Mouse (Mus musculus): ENCODE results near the gene Tenm2. TPM values are rescaled to one million over a fixed set of nuclear protein-coding genes. Genes with fewer than 3 reads are reported as not detected.

Gene Tenm2
- polyA plus RNA-seq, 1 experiment from 2014 or later: 5.5 TPM

DNA sequence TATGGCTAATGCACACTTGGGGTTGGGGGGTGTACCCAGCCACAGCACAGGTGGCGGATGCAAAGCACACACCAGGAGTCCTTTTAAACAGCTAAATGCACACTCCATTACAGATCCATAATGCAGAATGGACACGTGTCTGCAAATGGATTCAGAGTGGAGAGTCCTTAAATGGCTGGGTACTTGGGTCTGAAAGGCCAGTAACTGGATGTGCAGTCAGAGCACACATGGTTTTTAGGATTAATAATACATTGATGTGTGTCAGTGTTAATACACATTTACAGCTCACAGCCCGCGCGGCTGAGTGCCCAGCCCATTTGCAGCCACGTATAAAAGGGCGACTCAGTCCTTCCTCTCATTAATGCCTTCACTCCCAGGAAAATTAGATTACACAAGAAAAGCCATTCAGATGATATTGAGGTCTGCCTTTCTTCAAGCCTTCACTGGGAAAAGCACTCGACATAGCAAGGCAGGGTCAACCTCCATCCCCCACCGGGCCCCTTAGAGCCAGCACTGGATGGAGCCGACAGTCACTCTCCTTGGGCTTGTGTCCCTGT lies 1073.9 kb downstream of the Tenm2 start:
- no peak overlapping the region for H3K4me3 ChIP-seq (replicated peaks)
- H3K27ac ChIP-seq (replicated peaks): no peak overlapping the region
- no peaks in the 10 kb centered on the region for H3K9me3 ChIP-seq (replicated peaks)
- H3K4me2 ChIP-seq (replicated peaks): no peak overlapping the region
- no peaks in the 10 kb centered on the region for H3K36me3 ChIP-seq
- H3K27me3 ChIP-seq: no peaks in the 10 kb centered on the region
- no peak for ATAC-seq (ENCODE audit: insufficient number of reproducible peaks, low FRiP score, low TSS enrichment, low read depth)
- no peaks in the 10 kb centered on the region for H3K4me1 ChIP-seq
- no peak overlapping the region for H3K9ac ChIP-seq
- WGBS: 82% methylated on average over 10 of the region's 10 CpGs

DNA sequence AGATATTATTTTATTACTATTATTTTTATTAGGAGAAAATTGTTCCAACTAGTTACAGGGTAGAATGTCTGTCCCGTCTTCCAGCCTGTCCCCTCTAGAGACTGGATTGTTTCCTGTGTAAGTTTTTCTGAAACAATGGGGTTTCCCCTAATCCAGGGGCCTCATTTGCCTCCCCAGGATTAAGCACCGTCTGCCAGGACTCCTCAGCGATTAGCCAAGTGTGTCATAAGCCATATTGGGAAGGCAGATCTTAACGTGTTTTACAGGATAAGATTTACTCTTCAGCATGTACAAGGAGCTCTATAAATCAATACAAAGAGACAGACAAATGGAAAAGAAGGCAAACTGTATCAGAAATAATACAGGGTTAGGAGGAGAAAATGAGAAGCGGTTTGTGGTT lies 1082.3 kb downstream of the Tenm2 start:
- 43% methylated on average over 5 of the region's 5 CpGs for WGBS
- peaks cover 2% of the 10 kb centered on the region; the same call in 1 of the 2 replicates for H3K4me1 ChIP-seq
- no peak overlapping the region for H3K4me2 ChIP-seq (replicated peaks)
- no peak overlapping the region for H3K4me3 ChIP-seq (replicated peaks)
- no peak overlapping the region for H3K9ac ChIP-seq
- ATAC-seq (ENCODE audit: insufficient number of reproducible peaks, low FRiP score, low TSS enrichment, low read depth): no peak
- H3K27ac ChIP-seq (replicated peaks): no peak overlapping the region
- no peaks in the 10 kb centered on the region for H3K9me3 ChIP-seq (replicated peaks)
- H3K27me3 ChIP-seq: no peaks in the 10 kb centered on the region
- no peaks in the 10 kb centered on the region for H3K36me3 ChIP-seq

DNA sequence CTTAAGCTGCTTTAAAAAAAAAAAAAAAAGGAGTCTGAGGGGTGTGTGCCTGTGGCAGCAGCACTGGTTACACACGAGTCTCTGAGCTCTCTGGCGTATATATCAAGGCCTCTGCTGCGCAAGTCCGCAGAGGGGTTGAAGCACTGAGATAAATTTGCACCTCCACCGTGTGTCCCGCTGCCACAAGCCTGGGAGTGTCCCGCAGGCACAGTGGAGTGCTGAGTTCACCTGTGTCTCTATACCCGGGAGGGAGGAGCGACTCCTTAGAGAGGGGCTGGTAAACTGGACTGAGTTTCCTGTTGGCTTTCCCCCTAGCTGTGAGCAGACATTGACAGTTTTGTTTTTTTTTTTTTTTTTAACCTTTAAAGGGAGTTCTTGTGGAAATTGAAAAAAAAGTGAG lies 1082.8 kb downstream of the Tenm2 start:
- WGBS: 15% methylated on average over 9 of the region's 9 CpGs
- H3K27ac ChIP-seq (replicated peaks): no peak overlapping the region
- ATAC-seq (ENCODE audit: insufficient number of reproducible peaks, low FRiP score, low TSS enrichment, low read depth): no peak
- H3K9ac ChIP-seq: no peak overlapping the region
- H3K4me2 ChIP-seq (replicated peaks): peak overlapping the region; percentile 3; the same call in 1 of the 2 replicates
- H3K36me3 ChIP-seq: no peaks in the 10 kb centered on the region
- no peak overlapping the region for H3K4me3 ChIP-seq (replicated peaks)
- H3K9me3 ChIP-seq (replicated peaks): no peaks in the 10 kb centered on the region
- no peaks in the 10 kb centered on the region for H3K27me3 ChIP-seq
- H3K4me1 ChIP-seq: peaks cover 2% of the 10 kb centered on the region; the same call in 1 of the 2 replicates

DNA sequence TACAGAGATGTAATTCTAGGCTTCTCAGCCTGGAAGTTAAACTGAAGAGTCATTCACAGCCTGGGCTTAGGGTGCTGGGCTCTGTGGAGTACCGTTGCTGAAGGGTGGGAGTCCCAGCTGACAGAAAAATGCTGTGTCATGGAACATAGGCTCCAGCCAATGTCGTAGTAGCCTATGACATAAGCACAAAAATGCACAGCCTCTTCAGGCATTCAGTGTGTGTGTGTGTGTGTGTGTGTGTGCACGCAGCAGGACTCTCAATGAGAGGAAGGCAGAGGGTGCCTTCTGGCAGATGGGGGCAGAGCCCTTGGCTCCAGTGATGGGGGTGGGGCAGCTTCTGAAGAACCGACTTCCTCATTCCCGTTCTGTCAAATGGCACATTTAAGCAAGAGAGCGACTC lies 1083.5 kb downstream of the Tenm2 start:
- H3K4me2 ChIP-seq (replicated peaks): no peak overlapping the region
- ATAC-seq (ENCODE audit: insufficient number of reproducible peaks, low FRiP score, low TSS enrichment, low read depth): no peak

DNA sequence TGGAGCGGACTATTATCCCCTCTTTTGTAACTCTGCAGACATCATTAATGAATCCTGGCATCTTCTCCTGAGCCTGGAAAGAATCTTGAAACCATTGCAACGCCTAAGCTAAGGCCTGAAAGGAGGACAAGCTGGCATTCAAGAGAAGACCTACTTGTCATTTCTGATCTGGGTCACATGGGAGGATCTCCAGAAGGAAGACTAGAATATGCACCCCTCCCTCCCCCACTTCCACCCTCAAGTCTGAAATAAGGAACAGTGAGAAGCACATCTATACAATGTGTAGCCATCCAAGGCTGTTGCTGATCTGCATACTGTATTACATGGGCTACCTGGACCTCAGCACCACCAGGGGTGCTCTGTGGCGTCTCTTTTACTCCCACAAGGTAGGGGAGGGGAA lies 1086.7 kb downstream of the Tenm2 start:
- Histone ChIP-seq H3K4me2 (replicated peaks) (no peak overlapping the region), H3K9me3 (replicated peaks) (no peaks in the 10 kb centered on the region), H3K27me3 (no peaks in the 10 kb centered on the region), H3K4me3 (replicated peaks) (no peak overlapping the region), H3K4me1 (peaks cover 2% of the 10 kb centered on the region; the same call in 1 of the 2 replicates), H3K9ac (no peak overlapping the region), H3K36me3 (no peaks in the 10 kb centered on the region), H3K27ac (replicated peaks) (no peak overlapping the region)
- 81% methylated on average over 3 of the region's 3 CpGs for WGBS
- ATAC-seq (ENCODE audit: insufficient number of reproducible peaks, low FRiP score, low TSS enrichment, low read depth): no peak

More for the DNA sequence above, 1083.5 kb downstream of the Tenm2 start:
- Histone ChIP-seq H3K27me3 (no peaks in the 10 kb centered on the region), H3K4me3 (replicated peaks) (no peak overlapping the region), H3K27ac (replicated peaks) (no peak overlapping the region), H3K9ac (no peak overlapping the region), H3K36me3 (no peaks in the 10 kb centered on the region), H3K9me3 (replicated peaks) (no peaks in the 10 kb centered on the region), H3K4me1 (peaks cover 2% of the 10 kb centered on the region; the same call in 1 of the 2 replicates)
- 10% methylated on average over 6 of the region's 6 CpGs for WGBS

DNA sequence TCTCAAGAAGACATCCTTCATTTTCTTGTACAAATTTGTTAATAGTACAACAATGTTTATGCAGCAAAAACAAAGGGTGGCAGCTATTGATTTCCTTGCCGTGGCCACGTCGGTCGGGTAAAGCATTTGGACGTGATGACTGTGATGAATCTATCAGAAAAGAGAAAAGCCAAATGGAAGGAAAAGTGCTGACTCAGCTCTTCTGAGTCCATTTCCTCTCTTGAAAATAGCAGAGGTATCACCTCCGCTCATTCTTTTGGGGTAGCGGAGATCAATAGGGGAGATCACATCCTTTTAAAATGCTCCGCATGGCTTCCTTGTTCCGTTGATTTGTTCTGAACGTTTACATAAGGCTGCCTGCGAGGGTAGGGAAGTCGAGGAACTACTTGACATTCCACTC lies 1090.7 kb downstream of the Tenm2 start:
- no peaks in the 10 kb centered on the region for H3K4me1 ChIP-seq
- no peak for ATAC-seq (ENCODE audit: insufficient number of reproducible peaks, low FRiP score, low TSS enrichment, low read depth)
- no peak overlapping the region for H3K4me3 ChIP-seq (replicated peaks)
- H3K4me2 ChIP-seq (replicated peaks): no peak overlapping the region
- no peak overlapping the region for H3K27ac ChIP-seq (replicated peaks)
- no peaks in the 10 kb centered on the region for H3K36me3 ChIP-seq
- WGBS: 82% methylated on average over 12 of the region's 12 CpGs
- H3K9ac ChIP-seq: no peak overlapping the region
- H3K27me3 ChIP-seq: no peaks in the 10 kb centered on the region
- H3K9me3 ChIP-seq (replicated peaks): no peaks in the 10 kb centered on the region

DNA sequence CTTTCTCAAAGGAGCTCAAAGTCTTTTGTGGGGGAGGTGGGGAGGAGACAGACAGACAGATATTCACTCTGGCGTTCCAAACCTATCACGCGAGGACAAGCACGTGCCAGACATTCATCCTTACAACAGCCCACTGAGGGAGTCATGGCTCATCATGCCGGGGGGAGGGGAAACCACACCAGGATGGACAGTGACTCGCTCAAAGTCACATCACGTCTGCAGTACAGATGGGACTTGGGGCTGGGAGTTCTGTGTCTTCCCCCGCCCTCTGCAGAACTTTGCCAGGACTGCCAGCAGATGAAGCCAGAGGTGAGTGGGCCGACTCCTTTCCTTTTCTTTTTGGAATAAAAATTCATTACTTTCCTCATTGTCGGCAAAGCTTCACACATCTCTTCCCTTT lies 1095.4 kb downstream of the Tenm2 start:
- 84% methylated on average over 10 of the region's 10 CpGs for WGBS
- Histone ChIP-seq H3K27me3 (no peaks in the 10 kb centered on the region), H3K36me3 (no peaks in the 10 kb centered on the region), H3K9ac (no peak overlapping the region), H3K4me1 (no peaks in the 10 kb centered on the region), H3K27ac (replicated peaks) (no peak overlapping the region), H3K4me2 (replicated peaks) (no peak overlapping the region), H3K4me3 (replicated peaks) (no peak overlapping the region), H3K9me3 (replicated peaks) (no peaks in the 10 kb centered on the region)
- no peak for ATAC-seq (ENCODE audit: insufficient number of reproducible peaks, low FRiP score, low TSS enrichment, low read depth)

DNA sequence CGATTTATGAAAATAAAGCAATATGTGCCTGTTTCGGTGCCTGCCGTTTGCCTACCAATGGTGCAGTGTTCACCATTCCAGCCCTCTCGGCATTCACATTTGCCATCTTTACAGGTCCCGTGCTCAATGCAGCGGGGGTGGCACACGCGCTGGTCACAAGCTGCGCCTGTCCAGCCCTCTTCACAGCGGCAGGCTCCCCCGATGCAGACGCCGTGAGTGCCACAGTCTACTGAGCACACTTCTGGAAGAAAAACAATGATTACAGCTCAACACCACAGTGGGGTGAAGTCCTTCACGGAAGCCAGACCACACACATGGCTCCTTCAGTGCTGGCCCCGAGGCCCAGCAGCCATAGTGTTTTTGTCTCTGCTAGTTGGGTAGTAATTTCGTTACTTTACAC lies 1096.2 kb downstream of the Tenm2 start:
- no peak overlapping the region for H3K27ac ChIP-seq (replicated peaks)
- WGBS: 69% methylated on average over 16 of the region's 16 CpGs
- no peak overlapping the region for H3K4me3 ChIP-seq (replicated peaks)
- no peaks in the 10 kb centered on the region for H3K36me3 ChIP-seq
- no peaks in the 10 kb centered on the region for H3K27me3 ChIP-seq
- no peak for ATAC-seq (ENCODE audit: insufficient number of reproducible peaks, low FRiP score, low TSS enrichment, low read depth)
- no peak overlapping the region for H3K4me2 ChIP-seq (replicated peaks)
- H3K9ac ChIP-seq: no peak overlapping the region
- H3K9me3 ChIP-seq (replicated peaks): no peaks in the 10 kb centered on the region
- no peaks in the 10 kb centered on the region for H3K4me1 ChIP-seq

DNA sequence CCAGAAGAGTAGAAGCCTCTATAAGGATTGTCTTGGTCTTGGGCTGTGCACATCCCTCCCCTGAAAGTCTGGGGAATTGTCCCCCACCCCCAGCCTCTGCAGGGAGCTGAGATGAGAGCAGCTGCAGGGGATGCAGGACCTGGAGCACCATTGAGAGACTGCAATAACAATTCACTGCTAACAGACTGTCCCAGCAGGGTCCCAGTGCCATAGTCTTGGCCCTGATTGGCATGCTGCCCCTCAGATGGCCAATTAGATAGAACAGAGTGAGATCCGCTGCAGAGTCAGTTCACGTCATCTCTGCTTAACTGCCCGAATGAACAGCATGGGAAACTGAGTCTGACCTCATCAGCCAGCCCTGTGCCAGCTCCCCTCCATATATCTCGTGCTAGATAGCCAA lies 1097.9 kb downstream of the Tenm2 start:
- H3K9ac ChIP-seq: no peak overlapping the region
- H3K36me3 ChIP-seq: no peaks in the 10 kb centered on the region
- no peak overlapping the region for H3K4me2 ChIP-seq (replicated peaks)
- H3K27me3 ChIP-seq: no peaks in the 10 kb centered on the region
- no peaks in the 10 kb centered on the region for H3K4me1 ChIP-seq
- no peak overlapping the region for H3K4me3 ChIP-seq (replicated peaks)
- WGBS: 81% methylated on average over 4 of the region's 4 CpGs
- no peak for ATAC-seq (ENCODE audit: insufficient number of reproducible peaks, low FRiP score, low TSS enrichment, low read depth)
- H3K9me3 ChIP-seq (replicated peaks): no peaks in the 10 kb centered on the region
- no peak overlapping the region for H3K27ac ChIP-seq (replicated peaks)

DNA sequence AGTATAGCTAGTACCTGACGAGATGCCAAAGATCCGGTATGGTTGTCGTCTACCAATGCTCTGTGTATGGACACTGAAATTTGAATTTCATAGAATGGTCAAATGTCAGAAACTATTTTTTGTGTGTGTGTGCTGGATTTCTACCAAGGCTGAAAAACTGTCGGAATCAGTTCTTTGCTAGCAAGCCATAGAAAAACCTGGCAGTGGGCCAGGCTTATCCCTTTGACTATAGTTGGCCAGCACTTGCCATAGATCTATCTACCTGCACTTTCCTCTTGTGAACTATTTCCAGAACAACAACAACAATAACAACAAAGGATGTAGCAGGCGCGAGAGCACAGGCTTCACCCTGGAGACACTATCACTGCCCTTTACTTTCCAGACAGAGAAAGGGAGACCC lies 1098.5 kb downstream of the Tenm2 start:
- H3K9me3 ChIP-seq (replicated peaks): no peaks in the 10 kb centered on the region
- H3K36me3 ChIP-seq: no peaks in the 10 kb centered on the region
- H3K4me1 ChIP-seq: no peaks in the 10 kb centered on the region
- H3K4me2 ChIP-seq (replicated peaks): no peak overlapping the region
- H3K9ac ChIP-seq: no peak overlapping the region
- 77% methylated on average over 6 of the region's 6 CpGs for WGBS
- ATAC-seq (ENCODE audit: insufficient number of reproducible peaks, low FRiP score, low TSS enrichment, low read depth): no peak
- H3K4me3 ChIP-seq (replicated peaks): no peak overlapping the region
- no peaks in the 10 kb centered on the region for H3K27me3 ChIP-seq
- no peak overlapping the region for H3K27ac ChIP-seq (replicated peaks)

DNA sequence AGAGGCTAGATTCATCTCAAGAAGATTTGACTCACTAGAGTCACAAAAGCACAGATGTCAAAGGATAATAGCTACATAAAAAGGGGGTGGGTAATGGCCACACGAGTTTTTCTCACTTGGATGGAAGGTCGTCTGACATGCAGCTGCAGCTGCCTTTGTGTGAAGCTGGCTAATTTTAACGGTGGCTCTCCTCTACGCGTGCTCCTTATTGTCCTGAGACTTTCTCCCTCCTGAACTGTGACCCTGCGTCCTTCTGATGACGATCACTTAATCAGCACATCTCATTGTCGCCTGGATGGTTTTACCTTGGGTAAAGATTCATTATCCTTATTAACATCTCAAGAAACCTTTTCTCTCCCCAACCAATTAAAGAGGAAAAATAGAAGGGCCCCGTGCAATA lies 1101.1 kb downstream of the Tenm2 start:
- no peaks in the 10 kb centered on the region for H3K9me3 ChIP-seq (replicated peaks)
- 61% methylated on average over 9 of the region's 9 CpGs for WGBS

DNA sequence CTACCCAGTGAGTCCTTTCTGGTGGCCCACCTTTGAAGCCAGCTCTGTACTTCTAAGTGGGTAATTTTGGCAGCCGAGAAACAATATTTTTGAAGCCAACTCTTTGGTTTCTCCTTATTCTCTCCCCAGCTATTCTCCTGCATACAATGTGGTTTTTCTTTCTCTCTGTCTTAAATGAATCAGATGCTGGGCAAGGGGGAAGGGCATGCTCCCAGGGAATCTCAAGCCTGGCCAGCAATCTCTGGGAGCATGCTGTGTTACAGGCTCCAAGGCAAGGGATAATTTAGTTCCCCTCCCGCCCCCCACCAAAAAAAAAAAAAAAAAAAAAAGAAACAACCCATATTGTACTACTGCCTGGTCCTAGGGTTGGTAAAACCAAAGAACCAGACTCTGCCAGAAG lies 1112.5 kb downstream of the Tenm2 start:
- ATAC-seq (ENCODE audit: insufficient number of reproducible peaks, low FRiP score, low TSS enrichment, low read depth): no peak
- no peak overlapping the region for H3K4me2 ChIP-seq (replicated peaks)
- H3K27ac ChIP-seq (replicated peaks): no peak overlapping the region

More for the DNA sequence above, 1101.1 kb downstream of the Tenm2 start:
- no peaks in the 10 kb centered on the region for H3K4me1 ChIP-seq
- H3K4me2 ChIP-seq (replicated peaks): no peak overlapping the region
- no peaks in the 10 kb centered on the region for H3K27me3 ChIP-seq
- no peak overlapping the region for H3K4me3 ChIP-seq (replicated peaks)
- H3K9ac ChIP-seq: no peak overlapping the region
- no peaks in the 10 kb centered on the region for H3K36me3 ChIP-seq
- no peak for ATAC-seq (ENCODE audit: insufficient number of reproducible peaks, low FRiP score, low TSS enrichment, low read depth)
- no peak overlapping the region for H3K27ac ChIP-seq (replicated peaks)

More for the DNA sequence above, 1112.5 kb downstream of the Tenm2 start:
- Histone ChIP-seq H3K4me3 (replicated peaks) (no peak overlapping the region), H3K4me1 (0 out of 2 replicates have a peak, but pooled peaks cover 3% of the 10 kb centered on the region), H3K36me3 (no peaks in the 10 kb centered on the region), H3K9me3 (replicated peaks) (no peaks in the 10 kb centered on the region), H3K9ac (no peak overlapping the region), H3K27me3 (no peaks in the 10 kb centered on the region)
- 45% methylated on average over 2 of the region's 2 CpGs for WGBS
